Mouse (Mus musculus) c-Kit-negative CD71-positive TER-119-positive erythroid progenitor cells, embryonic 14.5 days (primary cell): ENCODE measurements around the gene Zfp574.
A peak's percentile ranks its signal among the peaks of the same experiment; 100 is the strongest.
"Not testable (repeated sequence)": the region's sequence is repeated elsewhere in the genome, so short reads cannot be mapped to it uniquely, and the experiment has no call there.

Source experiments
- DNase-seq: peaks from one replicate; pipeline ENCODE4 v3.0.0-alpha.2; 2013; ENCODE audit warnings: low read depth, low spot score

Gene Zfp574

GRCm38 (mm10) chr7:25071979-25072715 is at the start of gene Zfp574, which contains the start of gene Grik5:
Zfp574 (plus strand) TSS chr7:25072567.
Grik5 (minus strand) TSS chr7:25072346.
- no peak for DNase-seq

GRCm38 (mm10) chr7:25025855-25026439 is 46.4 kb upstream of the Zfp574 start:
- no peak for DNase-seq

GRCm38 (mm10) chr7:25026452-25026851 is 45.9 kb upstream of the Zfp574 start:
- no peak for DNase-seq

GRCm38 (mm10) chr7:25030032-25030753 is 42.2 kb upstream of the Zfp574 start:
- DNase-seq, result peak; percentile 49

DNA sequence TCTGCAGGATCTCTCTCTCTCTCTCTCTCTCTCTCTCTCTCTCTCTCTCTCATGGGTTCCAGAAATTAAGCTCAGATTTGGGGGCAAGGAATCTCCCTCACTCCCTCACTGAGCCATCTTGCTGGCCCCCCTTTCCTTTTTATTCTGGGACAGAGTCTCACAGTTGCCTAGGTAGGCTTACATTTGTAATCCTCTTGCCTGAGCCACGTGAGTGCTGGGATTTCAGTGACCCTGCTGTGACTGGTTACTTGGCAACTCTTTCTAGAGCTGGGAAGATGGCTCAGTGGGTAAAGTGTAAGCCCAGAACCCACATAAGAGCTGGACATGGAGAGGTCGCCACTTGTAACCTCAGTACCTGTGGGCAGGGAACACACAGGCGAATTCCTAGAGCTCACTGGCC is 40.8 kb upstream of the Zfp574 start:
- no peak for DNase-seq

DNA sequence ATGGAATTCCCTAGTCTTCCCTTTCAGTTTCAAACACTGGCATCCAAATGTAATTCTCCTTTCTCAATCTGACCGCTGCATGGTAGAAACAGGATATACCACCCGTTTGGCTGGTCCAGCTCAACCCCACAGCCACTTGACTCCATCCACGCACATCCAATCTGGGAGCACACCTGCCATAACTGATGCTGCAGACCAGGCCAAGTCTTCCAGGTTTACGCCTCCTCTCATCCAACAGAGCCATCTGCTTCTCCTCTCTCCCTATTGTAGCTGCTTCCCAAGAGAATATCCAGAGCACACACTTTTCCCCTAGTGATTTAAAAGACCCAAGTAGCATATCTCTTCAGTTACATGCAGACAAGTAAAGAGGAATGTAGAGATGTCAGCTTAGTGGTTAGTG is 37.6 kb upstream of the Zfp574 start:
- DNase-seq, result no peak

DNA sequence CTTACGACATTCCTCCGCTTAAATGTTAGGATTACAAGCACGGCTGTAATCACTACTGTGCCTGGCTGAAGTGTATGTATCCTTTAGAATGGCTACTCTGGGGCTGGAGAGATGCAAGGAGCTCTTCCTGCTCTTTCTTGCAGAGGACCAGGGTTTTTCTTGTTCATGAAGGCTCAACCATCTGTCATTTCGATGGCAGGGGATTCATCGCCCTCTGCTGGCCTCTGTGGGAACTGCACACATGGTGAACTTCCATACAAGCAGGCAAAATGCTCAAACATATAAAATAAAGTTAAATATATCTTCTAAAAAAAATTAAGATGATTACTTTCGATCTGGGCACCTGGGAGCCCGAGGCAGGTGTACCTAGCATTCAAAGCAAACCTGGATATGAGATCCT is 36.5 kb upstream of the Zfp574 start:
- peak; percentile 50 for DNase-seq

DNA sequence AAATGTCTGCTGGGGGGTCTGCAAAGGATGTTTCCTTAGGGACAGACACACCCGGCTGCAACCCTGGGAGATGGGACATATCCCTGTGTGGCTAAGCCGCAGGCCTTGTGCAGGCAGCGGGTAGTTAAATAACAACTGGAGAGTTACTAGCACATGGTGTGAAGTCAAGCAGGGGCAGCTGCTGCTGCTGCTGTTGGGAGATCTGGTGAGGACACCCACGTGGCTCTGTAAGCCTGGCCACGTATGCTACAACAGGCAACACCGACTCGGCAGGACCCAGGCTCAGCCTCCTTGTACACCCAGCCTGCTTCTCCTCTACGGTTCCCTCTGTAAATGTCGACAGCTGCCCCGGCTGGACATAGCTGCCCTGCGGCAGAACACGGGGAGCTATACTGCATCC is 30.4 kb upstream of the Zfp574 start:
- no peak for DNase-seq

GRCm38 (mm10) chr7:25044599-25044998 is 27.8 kb upstream of the Zfp574 start:
- DNase-seq, result not testable (repeated sequence)

GRCm38 (mm10) chr7:25047363-25047762 is 25.0 kb upstream of the Zfp574 start:
- DNase-seq, result no peak

- no peak for DNase-seq
Observed at GRCm38 (mm10) chr7:25049295-25049930, 23.0 kb upstream of the Zfp574 start.

DNA sequence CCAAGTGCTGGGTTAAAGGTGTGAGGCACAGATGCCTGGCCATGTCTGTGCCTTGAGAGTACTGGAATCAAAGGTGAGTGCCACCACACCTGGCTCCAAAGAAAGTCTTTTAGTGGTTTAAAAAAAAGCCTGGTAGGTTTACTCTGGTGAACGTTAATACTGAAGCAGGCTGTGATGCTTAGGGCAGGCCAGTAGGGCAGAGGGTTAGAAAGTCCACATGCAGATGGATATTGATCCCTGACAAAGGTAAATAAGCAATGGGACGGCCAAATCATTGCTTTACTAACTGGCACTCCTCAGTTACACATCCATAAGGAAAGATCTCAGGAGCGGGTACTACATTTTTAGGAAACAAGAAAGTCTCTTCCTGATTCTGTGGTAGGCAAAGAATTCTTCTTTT is 19.8 kb upstream of the Zfp574 start:
- no peak for DNase-seq

DNA sequence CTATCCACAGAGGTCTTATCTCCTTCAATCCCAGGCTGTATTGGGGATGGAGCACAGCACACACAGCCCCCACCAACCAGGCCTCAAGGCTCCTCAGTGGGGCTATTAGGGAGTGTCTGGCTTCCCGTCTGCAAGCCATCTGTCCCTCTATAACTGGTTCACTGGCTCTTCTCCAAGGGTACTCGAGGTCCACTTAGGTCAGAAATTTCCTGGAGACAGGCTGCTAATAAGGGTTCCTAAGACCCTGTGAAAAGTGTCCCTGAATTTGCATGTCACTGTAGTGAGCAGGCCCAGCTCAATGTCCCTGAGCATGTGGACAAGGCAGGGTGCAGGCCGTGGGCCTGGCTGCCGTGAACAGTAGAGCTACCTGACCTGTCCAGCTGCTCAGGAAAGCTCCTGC is 15.4 kb upstream of the Zfp574 start:
- no peak for DNase-seq

- DNase-seq, result no peak
Observed at GRCm38 (mm10) chr7:25057888-25058287, 14.5 kb upstream of the Zfp574 start.

DNA sequence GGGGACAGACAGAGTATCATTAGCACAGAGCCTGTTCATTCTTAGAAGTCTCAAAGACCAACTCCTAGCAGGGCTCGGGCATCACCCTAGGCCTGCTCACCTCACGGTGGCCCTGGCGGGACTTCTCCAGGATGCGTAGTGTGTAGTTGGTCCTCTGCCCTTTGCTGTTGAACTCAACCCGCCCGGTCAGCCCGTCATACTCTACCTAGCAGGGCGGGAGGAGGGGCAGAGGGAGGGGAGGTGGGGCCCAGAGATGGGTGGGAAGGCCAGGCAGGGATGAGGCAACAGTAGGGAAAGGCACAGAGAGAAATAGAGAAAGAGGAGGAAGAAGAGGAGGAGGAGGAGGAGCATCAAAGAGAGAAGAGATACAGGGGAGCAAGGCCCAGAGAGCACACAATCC is 14.0 kb upstream of the Zfp574 start:
- DNase-seq, result no peak

GRCm38 (mm10) chr7:25058836-25059235 is 13.5 kb upstream of the Zfp574 start:
- no peak for DNase-seq

GRCm38 (mm10) chr7:25063346-25063745 is 9.0 kb upstream of the Zfp574 start:
- DNase-seq, result no peak

GRCm38 (mm10) chr7:25063900-25064299 is 8.5 kb upstream of the Zfp574 start:
- DNase-seq, result no peak

DNA sequence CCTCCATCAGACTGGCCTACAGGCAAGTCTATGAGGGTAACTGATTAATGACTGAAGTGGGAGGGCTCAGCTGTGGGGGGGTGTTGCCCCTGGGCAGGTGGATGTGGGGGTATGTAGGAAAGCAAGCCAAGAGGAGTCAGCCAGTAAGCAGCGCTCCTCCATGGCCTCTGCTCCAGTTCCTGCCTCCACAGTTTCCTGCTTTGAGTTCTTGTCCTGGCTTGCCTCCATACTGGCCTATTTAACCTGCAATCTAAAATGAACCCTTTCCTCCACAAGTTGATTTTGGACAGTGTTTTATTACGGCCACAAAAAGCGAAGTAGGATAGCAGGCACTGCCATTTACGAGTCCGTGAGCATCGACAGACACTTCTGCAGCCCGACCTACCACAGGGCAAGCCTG is 5.0 kb upstream of the Zfp574 start:
- no peak for DNase-seq

GRCm38 (mm10) chr7:25067909-25068656 is 4.3 kb upstream of the Zfp574 start:
- no peak for DNase-seq

- no peak for DNase-seq
Observed at GRCm38 (mm10) chr7:25068724-25069123, 3.6 kb upstream of the Zfp574 start.
